Comparison of ENCODE assay signal across 9 mouse cellular contexts in the genomic region with DNA sequence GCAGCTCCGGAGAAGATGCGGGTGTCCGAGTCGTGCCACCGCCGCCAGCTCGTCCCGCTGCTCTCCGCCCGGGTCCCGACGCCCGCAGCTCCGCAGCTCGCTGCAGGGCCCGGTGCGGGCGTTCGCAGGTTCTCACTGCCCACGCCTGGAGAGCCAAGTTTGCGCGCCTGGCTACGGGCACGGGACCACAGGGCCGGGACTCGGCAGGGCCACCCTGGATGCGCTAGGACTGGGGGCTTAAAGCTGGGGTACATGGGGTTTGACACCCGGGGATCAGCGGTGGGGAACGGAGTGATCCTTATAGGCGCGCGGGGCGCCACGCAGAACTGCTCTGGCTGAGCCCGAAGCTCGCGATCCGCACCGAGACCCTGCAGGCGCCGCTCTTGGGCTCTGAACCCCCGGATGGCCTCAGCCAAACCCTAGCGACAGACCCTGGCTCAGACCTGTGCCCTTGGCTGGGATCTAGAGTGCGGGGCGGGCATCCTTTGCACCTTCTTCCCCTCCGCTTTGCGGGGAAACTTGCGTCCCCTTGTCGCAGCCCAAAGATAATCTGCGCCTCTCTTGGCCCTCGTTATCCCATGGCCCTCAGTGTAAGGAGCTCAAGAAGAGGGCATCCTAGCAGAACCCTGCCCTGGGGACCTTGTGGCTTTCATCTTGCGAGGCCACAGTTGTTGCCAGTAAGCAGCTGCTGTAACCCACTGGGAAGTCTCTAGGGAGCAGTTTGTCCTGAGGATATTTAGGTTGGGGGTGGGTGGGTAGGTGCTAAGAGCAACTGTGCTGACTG. TPM values are rescaled to one million over a fixed set of nuclear protein-coding genes. Genes with fewer than 3 reads are reported as not detected.
DNase-seq lines count a peak whose midpoint lies in the region; ATAC-seq and TF ChIP-seq lines count a peak whose summit lies in the region.
"Had no signal": no experiment of that assay in that cellular context is flagged by ENCODE, and none has a peak within 500 bp of the region (broad histone marks: within the 10 kb centered on the region; RNA-seq: fewer than 3 reads in every experiment).

No protein-coding gene starts in this region.

- peaks cover 2% of the 10 kb centered on the region; the same call in 1 of the 2 replicates for H3K27me3 ChIP-seq in heart, adult 2 months (ENCODE audit: control insufficient read depth, insufficient read depth, low read length)
- peaks cover 18% of the 10 kb centered on the region; the same call in 1 of the 2 replicates for H3K27me3 ChIP-seq in ES-Bruce4 (ENCODE audit: control insufficient read depth, insufficient read depth, low read length, poor library complexity, severe bottlenecking)
- peaks cover 57% of the 10 kb centered on the region for H3K27me3 ChIP-seq in embryonic facial prominence, embryonic 14.5 days (replicated peaks; ENCODE audit: control insufficient read depth, insufficient read depth, low read length)
- H3K27me3 ChIP-seq in intestine, embryonic 14.5 days (replicated peaks; ENCODE audit: control insufficient read depth, insufficient read depth, low read length) = peaks cover 44% of the 10 kb centered on the region
- H3K27me3 ChIP-seq in midbrain, embryonic 13.5 days = peaks cover 61% of the 10 kb centered on the region

- H3K4me2 ChIP-seq in embryonic facial prominence, embryonic 14.5 days (ENCODE audit: low read depth, low read length) = peak overlapping the region; percentile 99
- peak overlapping the region; percentile 99 for H3K4me2 ChIP-seq in intestine, embryonic 14.5 days (ENCODE audit: low read length)
- peak overlapping the region; percentile 91 for H3K4me2 ChIP-seq in midbrain, embryonic 13.5 days (replicated peaks)

- no peaks in the 10 kb centered on the region for H3K36me3 ChIP-seq in heart, adult 2 months (ENCODE audit: control insufficient read depth, insufficient read depth, low read length)
- H3K36me3 ChIP-seq in ES-Bruce4 (ENCODE audit: control insufficient read depth, insufficient read depth, low read length, poor library complexity, severe bottlenecking) = no peaks in the 10 kb centered on the region
- H3K36me3 ChIP-seq in embryonic facial prominence, embryonic 14.5 days (ENCODE audit: control insufficient read depth, insufficient read depth, low read length) = no peaks in the 10 kb centered on the region
- H3K36me3 ChIP-seq in intestine, embryonic 14.5 days (ENCODE audit: control insufficient read depth, insufficient read depth, low read length) = no peaks in the 10 kb centered on the region
- no peaks in the 10 kb centered on the region for H3K36me3 ChIP-seq in midbrain, embryonic 13.5 days
- H3K36me3 ChIP-seq: G1E had no signal

- intact Hi-C loops in heart, adult 2 months (cut with DNase I) = loop anchor here (5.0 to 10.0 kb wide), 4 partner anchors 243 to 490 kb away; no protein-coding TSS in a partner anchor

- no peaks in the 10 kb centered on the region for H3K4me1 ChIP-seq in heart, adult 2 months (ENCODE audit: control insufficient read depth, insufficient read depth, low read length)
- no peaks in the 10 kb centered on the region for H3K4me1 ChIP-seq in ES-Bruce4 (ENCODE audit: control insufficient read depth, insufficient read depth, low read length)
- H3K4me1 ChIP-seq in embryonic facial prominence, embryonic 14.5 days (ENCODE audit: control insufficient read depth, insufficient read depth, low read length) = peaks cover 9% of the 10 kb centered on the region; the same call in 1 of the 2 replicates
- H3K4me1 ChIP-seq in intestine, embryonic 14.5 days (replicated peaks; ENCODE audit: control insufficient read depth, insufficient read depth, low read length) = peaks cover 7% of the 10 kb centered on the region; the same call in 1 of the 2 replicates
- peaks cover 17% of the 10 kb centered on the region for H3K4me1 ChIP-seq in midbrain, embryonic 13.5 days (replicated peaks)

- no peak for TF ChIP-seq CTCF in heart, adult 2 months (IDR thresholded peaks at IDR 0.05)
- no peak for TF ChIP-seq CTCF in ES-Bruce4 (IDR thresholded peaks at IDR 0.05; ENCODE audit: low read depth, low read length)

- no peaks in the 10 kb centered on the region for H3K9me3 ChIP-seq in ES-Bruce4 (replicated peaks; ENCODE audit: control insufficient read depth, insufficient read depth, low read length, poor library complexity, severe bottlenecking)
- no peaks in the 10 kb centered on the region for H3K9me3 ChIP-seq in embryonic facial prominence, embryonic 14.5 days (ENCODE audit: control insufficient read depth, low read length)
- no peaks in the 10 kb centered on the region for H3K9me3 ChIP-seq in intestine, embryonic 14.5 days (ENCODE audit: control insufficient read depth, low read length)
- no peaks in the 10 kb centered on the region for H3K9me3 ChIP-seq in midbrain, embryonic 13.5 days
- H3K9me3 ChIP-seq: G1E had no signal

- no peaks in the 10 kb centered on the region for H3K79me2 ChIP-seq in heart, adult 2 months (replicated peaks; ENCODE audit: control insufficient read depth, insufficient read depth, low read length)

- ATAC-seq in embryonic facial prominence, embryonic 14.5 days (ENCODE audit: low read depth) = 0 out of 2 replicates have a peak, but pooled peaks have one; percentile 27
- peak; percentile 47; the same call in 1 of the 2 replicates for ATAC-seq in intestine, embryonic 14.5 days (replicated peaks; ENCODE audit: low FRiP score, low TSS enrichment, low read depth)
- ATAC-seq in midbrain, embryonic 13.5 days = peak; percentile 70

- 1% methylated on average over 53 of the region's 53 CpGs for WGBS in heart, adult 2 months
- WGBS in embryonic facial prominence, embryonic 14.5 days = under 1% methylated on average over 29 of the region's 53 CpGs
- under 1% methylated on average over 47 of the region's 53 CpGs for WGBS in intestine, embryonic 14.5 days
- under 1% methylated on average over 52 of the region's 53 CpGs for WGBS in midbrain, embryonic 13.5 days

- peak in 1 of 2 experiments; percentile 23 for DNase-seq in heart, adult 2 months
- DNase-seq in heart, adult 9 months (ENCODE audit: low spot score in 2 of 2) = no peak
- DNase-seq in embryonic facial prominence, embryonic 14.5 days (ENCODE audit: low spot score) = peak; percentile 33
- peak; percentile 70 for DNase-seq in intestine, embryonic 14.5 days (ENCODE audit: low spot score)
- peak; percentile 5 for DNase-seq in thymus, postnatal 25 days
- no peak for DNase-seq in urinary bladder, adult 2 months (ENCODE audit: low spot score)

- TF ChIP-seq EP300 in heart, adult 2 months (IDR thresholded peaks at IDR 0.05; ENCODE audit: insufficient read depth, low read depth, low read length) = no peak
- no peak for TF ChIP-seq EP300 in ES-Bruce4 (IDR thresholded peaks at IDR 0.05; ENCODE audit: insufficient read depth, low read depth, low read length)

- H3K27ac ChIP-seq in heart, adult 2 months = no peak overlapping the region
- H3K27ac ChIP-seq in ES-Bruce4 (ENCODE audit: insufficient read depth, low read length) = no peak overlapping the region
- H3K27ac ChIP-seq in embryonic facial prominence, embryonic 14.5 days (replicated peaks; ENCODE audit: low read depth, low read length) = no peak overlapping the region
- no peak overlapping the region for H3K27ac ChIP-seq in intestine, embryonic 14.5 days (ENCODE audit: low read depth)
- no peak overlapping the region for H3K27ac ChIP-seq in midbrain, embryonic 13.5 days

- H3K9ac ChIP-seq in heart, adult 2 months (ENCODE audit: low read depth, low read length) = peak overlapping the region; percentile 37
- H3K9ac ChIP-seq in ES-Bruce4 (ENCODE audit: low read depth, poor library complexity, severe bottlenecking) = peak overlapping the region; percentile 63
- H3K9ac ChIP-seq in embryonic facial prominence, embryonic 14.5 days (ENCODE audit: low read depth, low read length) = peak overlapping the region; percentile 59
- H3K9ac ChIP-seq in intestine, embryonic 14.5 days (ENCODE audit: low read length) = peak overlapping the region; percentile 33
- peak overlapping the region; percentile 70 for H3K9ac ChIP-seq in midbrain, embryonic 13.5 days (replicated peaks)

- TF ChIP-seq POLR2A in heart, adult 2 months (IDR thresholded peaks at IDR 0.05; ENCODE audit: insufficient read depth, low read depth, low read length) = no peak
- no peak for TF ChIP-seq POLR2A in ES-Bruce4 (IDR thresholded peaks at IDR 0.05; ENCODE audit: insufficient read depth, low read length)

- peak overlapping the region; percentile 44 for H3K4me3 ChIP-seq in heart, adult 2 months
- peak overlapping the region; percentile 63 for H3K4me3 ChIP-seq in ES-Bruce4 (ENCODE audit: low read depth, low read length)
- H3K4me3 ChIP-seq in embryonic facial prominence, embryonic 14.5 days (ENCODE audit: low read depth, low read length) = peak overlapping the region; percentile 53
- H3K4me3 ChIP-seq in intestine, embryonic 14.5 days (ENCODE audit: low read depth, low read length) = peak overlapping the region; percentile 49
- H3K4me3 ChIP-seq in midbrain, embryonic 13.5 days (replicated peaks) = peak overlapping the region; percentile 53

RNA-seq across cellular contexts. Expression of gene Fstl4, which starts 0.7 kb away (rescaled TPM):
- 1 to 10 TPM; 3.0 to 4.0 TPM for total RNA-seq in heart, adult 2 months (2021)
- 0.82 and 1.5 TPM in 2 replicates for polyA plus RNA-seq in heart, adult 2 months (2012; rRNA removed)
- polyA plus RNA-seq in ES-Bruce4 (2011; ENCODE audit: insufficient read depth, insufficient read length, low read depth, missing spikeins) = not detected in 2 replicates
- polyA plus RNA-seq in embryonic facial prominence, embryonic 14.5 days (2014; fragmentation: Nextera tagmentation; extraction: Ambion mirVana) = 2.9 TPM in 2 replicates
- polyA plus RNA-seq in intestine, embryonic 14.5 days (2014; fragmentation: Nextera tagmentation; extraction: Ambion mirVana) = 6.8 and 7.7 TPM in 2 replicates
- polyA plus RNA-seq in midbrain, embryonic 13.5 days (2015; fragmentation: Nextera tagmentation; extraction: Ambion mirVana) = 5.1 TPM in 2 replicates
- polyA plus RNA-seq in urinary bladder, adult 2 months (2012; rRNA removed) = 0.50 and 0.91 TPM in 2 replicates
- polyA plus RNA-seq: G1E had no signal

Comparison
In these comparisons a context has a peak if more than half of its experiments do, and no peak if none do; other contexts are left out.
1. DNase-seq: peak in embryonic facial prominence, embryonic 14.5 days (single experiment), intestine, embryonic 14.5 days (single experiment) and thymus, postnatal 25 days (single experiment); none in heart, adult 9 months (0 of 2) and urinary bladder, adult 2 months (single experiment).
2. Peak in every context shown above with its lines, with median percentiles within 50 percentile points of each other: H3K4me3 ChIP-seq, H3K9ac ChIP-seq, ATAC-seq and H3K4me2 ChIP-seq.